Mouse (Mus musculus): Measurements from ENCODE around the gene Olfr876.

DNA sequence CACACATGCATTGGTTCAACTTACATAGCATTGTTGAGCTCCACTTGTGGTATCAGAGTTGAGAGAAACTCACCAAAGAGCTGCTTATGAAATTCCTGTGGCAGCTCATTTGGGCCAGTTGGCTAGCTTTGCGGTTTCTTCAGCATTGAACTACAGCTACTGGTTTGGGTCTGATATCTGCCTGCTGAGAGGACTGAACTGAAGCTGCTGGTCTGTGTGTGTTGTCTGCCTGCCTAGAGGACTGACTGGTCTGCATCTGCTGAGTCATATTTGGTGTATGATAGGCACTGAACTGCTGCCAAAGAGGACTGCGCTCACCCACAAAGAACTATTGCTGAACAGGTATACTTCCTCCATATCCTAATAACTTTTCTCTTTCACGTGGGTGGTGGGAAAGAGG, 5.6 kb downstream of the Olfr876 start:
- TF ChIP-seq CTCF (IDR thresholded peaks at IDR 0.05) (no peak), EP300 (IDR thresholded peaks at IDR 0.05) (no peak)

Data from lung, postnatal 0 days (tissue).